Mouse (Mus musculus) thymus, adult 2 months (tissue): ENCODE data around the gene 5730596B20Rik.

Source experiments
- CTCF ChIP-seq: fragments of 200-500 bp; IDR thresholded peaks from 2 replicates; pipeline ENCODE4 v1.5.1; 2012; ENCODE audit warnings: mild to moderate bottlenecking, control low read depth, low read length, moderate library complexity, borderline replicate concordance; ENCODE audit not compliant: control insufficient read depth, poor library complexity, insufficient read depth; ENCODE audit errors: extremely low read depth
- POLR2A ChIP-seq: fragments of 200-500 bp; IDR thresholded peaks from 2 replicates; pipeline ENCODE4 v1.6.1; 2012; ENCODE audit warnings: mild to moderate bottlenecking, low read length, control low read depth, moderate library complexity; ENCODE audit not compliant: control insufficient read depth, poor library complexity, insufficient read depth; ENCODE audit errors: extremely low read depth

DNA sequence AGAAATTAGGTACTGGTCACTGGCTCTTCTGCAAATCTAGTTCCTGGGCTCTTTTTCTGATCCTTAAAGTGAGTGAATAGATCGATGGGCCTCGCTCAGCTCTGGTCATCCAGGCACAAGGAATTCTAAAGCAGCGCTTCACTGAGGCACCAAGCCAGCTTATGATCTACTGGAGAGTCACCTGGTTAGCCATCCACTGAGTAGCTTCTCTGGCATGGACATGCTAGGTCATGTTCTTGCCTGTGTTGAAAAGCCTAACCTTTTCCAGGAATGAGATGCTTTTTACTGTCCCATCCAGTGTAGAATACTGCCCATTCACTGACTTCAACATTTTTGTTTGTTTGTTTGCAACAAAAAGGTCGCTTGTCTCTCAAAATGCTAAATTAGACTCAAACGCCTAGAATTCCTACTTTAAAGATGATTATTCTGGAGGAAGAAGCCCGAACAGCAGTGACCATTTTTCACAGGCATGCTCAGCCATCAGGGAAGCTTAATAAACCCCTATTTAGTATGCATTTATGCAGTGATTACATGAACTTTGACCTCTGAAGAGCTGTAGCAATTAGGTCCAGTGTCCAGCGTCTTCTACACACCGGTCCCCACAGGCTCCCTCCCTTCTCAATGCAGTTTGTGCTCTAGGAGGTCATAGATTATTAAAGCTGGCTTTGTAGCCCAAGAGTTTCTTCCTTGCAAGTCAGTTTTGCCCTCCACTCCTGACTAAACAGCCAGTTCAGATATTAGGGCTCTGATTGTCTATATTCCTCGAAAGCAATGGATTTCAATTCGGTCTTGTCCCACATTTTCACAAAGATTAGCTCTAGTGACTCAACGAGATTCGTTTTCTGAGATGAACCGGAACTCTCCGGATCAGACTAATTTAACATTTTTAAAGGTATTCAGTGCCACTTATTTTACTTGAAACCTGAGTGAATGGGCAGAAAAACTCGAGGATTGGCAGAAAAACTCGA, 24.8 kb upstream of the 5730596B20Rik start:
- TF ChIP-seq POLR2A (no peak), CTCF (no peak)
